Mouse (Mus musculus) liver, embryonic 13.5 days (tissue): Measurements from ENCODE around the gene Vstm2l. TPM values are rescaled to one million over a fixed set of nuclear protein-coding genes. Genes with fewer than 3 reads are reported as not detected.

Experiments
- ATAC-seq: fragments of 200-750 bp; cut with Nextera tagmentation; 2 replicates; pipeline ENCODE4 v1.8.0; 2017; ENCODE audit warnings: low read depth, mild to moderate bottlenecking, moderate number of reproducible peaks, moderate library complexity
- DNase-seq: peaks from one replicate; pipeline ENCODE4 v3.0.0; 2022
- H3K27ac ChIP-seq: fragments of 300-500 bp; sonication (generic); 2 replicates; pipeline ENCODE4 v1.5.1; 2015; ENCODE audit warnings: moderate library complexity, mild to moderate bottlenecking, inconsistent platforms
- H3K27me3 ChIP-seq: fragments of 300-500 bp; sonication (generic); 2 replicates; pipeline ENCODE4 v1.6.1; 2015; ENCODE audit warnings: mild to moderate bottlenecking, inconsistent platforms
- H3K36me3 ChIP-seq: fragments of 300-500 bp; sonication (generic); 2 replicates; pipeline ENCODE4 v1.6.1; 2015; ENCODE audit warnings: mild to moderate bottlenecking, inconsistent platforms
- H3K4me1 ChIP-seq: fragments of 300-500 bp; sonication (generic); replicated peaks from 2 replicates; pipeline ENCODE4 v1.6.1; 2015; ENCODE audit warnings: inconsistent platforms
- H3K4me2 ChIP-seq: fragments of 300-500 bp; sonication (generic); 2 replicates; pipeline ENCODE4 v1.6.1; 2015; ENCODE audit warnings: inconsistent platforms, mild to moderate bottlenecking, moderate library complexity
- H3K4me3 ChIP-seq: fragments of 300-500 bp; sonication (generic); replicated peaks from 2 replicates; pipeline ENCODE4 v1.5.1; 2015; ENCODE audit warnings: mild to moderate bottlenecking, inconsistent platforms
- H3K9ac ChIP-seq: fragments of 300-500 bp; sonication (generic); 2 replicates; pipeline ENCODE4 v1.6.1; 2015; ENCODE audit warnings: mild to moderate bottlenecking, inconsistent platforms
- H3K9me3 ChIP-seq: fragments of 300-500 bp; sonication (generic); replicated peaks from 2 replicates; pipeline ENCODE4 v1.6.1; 2016; ENCODE audit warnings: inconsistent platforms
- WGBS: fragments of 180-500 bp; shearing (Covaris S2); methylation state at CpG from one replicate; pipeline ENCODE4 v1.1.7; 2015; ENCODE audit not compliant: insufficient replicate concordance; 5-methylcytosine and 5-hydroxymethylcytosine counted together
- polyA plus RNA-seq: library from polyadenylated mRNA; unstranded; fragments of >200 nt; fragmentation: Nextera tagmentation; extraction: Ambion mirVana; gene quantifications from 2 replicates; pipeline ENCODE4 v1.2.1, GENCODE M21; 2015

Gene Vstm2l
- polyA plus RNA-seq, 1 experiment from 2014 or later: not detected

DNA sequence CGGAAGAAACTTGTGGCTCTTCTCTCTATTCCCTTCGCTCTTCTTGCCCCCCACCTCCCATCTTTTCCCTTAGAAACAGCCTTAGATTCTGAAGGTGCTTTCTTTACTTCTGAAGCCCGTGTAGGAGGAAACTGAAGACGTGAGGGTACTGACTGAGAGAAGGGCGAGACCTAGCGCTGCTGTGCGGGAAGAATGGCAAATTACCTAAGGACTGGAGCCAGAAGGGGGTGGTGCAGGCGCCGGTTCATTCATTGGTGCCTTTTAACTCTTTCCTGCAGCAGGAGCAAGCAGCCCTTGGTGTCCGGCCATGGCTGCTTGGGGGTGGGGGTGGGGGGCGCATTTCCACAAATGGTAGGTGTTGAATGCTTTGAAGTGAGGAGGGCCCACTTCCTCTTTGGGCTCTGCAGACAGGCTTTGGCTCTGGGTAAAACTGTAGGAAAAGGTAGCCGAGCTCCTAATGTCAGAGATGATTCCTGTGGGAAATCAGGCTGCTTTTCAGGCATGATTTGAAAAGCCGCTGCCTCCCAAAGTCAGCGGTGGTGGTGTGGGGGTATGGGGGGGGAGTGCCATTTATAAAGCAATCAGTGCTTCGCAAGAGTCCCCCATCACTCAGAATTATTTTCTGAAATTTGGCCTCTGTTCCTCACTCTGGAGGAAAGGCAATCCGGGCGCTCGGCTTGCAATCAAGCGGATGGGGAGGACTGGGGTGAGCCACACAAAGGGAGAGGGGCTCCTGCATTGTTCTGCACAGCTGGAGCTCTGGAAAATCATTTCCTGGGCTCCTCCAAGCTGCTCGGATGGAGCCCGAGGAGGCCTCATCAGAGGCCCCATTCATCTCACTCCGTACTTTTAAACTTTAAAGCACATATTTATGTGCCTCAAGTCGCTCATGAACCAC is 60.4 kb downstream of the Vstm2l start:
- 5% methylated on average over 23 of the region's 23 CpGs for WGBS

DNA sequence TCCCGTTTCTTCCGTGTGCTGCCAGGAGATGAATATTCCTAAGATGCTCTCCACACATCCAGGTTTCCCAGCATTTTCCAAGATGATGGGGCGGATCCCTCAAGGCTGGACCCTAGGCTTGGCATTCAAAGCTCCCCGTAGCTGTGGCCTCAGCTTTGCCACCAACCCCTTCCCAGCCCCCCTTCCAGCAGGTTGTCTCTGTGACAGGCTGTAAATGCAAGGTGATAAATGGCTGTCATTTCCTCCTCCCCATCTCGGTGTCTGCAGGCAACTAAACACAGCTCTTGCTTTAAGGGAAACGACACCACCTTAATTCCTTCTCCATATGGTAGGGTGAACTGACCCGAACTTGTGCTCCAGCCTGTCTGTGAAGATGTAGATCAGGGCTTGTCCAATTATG is 61.1 kb downstream of the Vstm2l start:
- Histone ChIP-seq H3K4me3 (no peak overlapping the region), H3K4me1 (no peaks in the 10 kb centered on the region), H3K27ac (no peak overlapping the region), H3K9ac (no peak overlapping the region), H3K27me3 (peaks cover 38% of the 10 kb centered on the region), H3K36me3 (no peaks in the 10 kb centered on the region), H3K4me2 (no peak overlapping the region), H3K9me3 (no peaks in the 10 kb centered on the region)
- DNase-seq (no peak), ATAC-seq (no peak)
- WGBS: 4% methylated on average over 7 of the region's 7 CpGs

More for the DNA sequence above, 60.4 kb downstream of the Vstm2l start:
- Histone ChIP-seq H3K27ac (no peak overlapping the region), H3K4me3 (no peak overlapping the region), H3K27me3 (peaks cover 38% of the 10 kb centered on the region), H3K9ac (no peak overlapping the region), H3K36me3 (no peaks in the 10 kb centered on the region), H3K4me2 (no peak overlapping the region), H3K4me1 (no peaks in the 10 kb centered on the region), H3K9me3 (no peaks in the 10 kb centered on the region)
- no peak for DNase-seq
- ATAC-seq: no peak

DNA sequence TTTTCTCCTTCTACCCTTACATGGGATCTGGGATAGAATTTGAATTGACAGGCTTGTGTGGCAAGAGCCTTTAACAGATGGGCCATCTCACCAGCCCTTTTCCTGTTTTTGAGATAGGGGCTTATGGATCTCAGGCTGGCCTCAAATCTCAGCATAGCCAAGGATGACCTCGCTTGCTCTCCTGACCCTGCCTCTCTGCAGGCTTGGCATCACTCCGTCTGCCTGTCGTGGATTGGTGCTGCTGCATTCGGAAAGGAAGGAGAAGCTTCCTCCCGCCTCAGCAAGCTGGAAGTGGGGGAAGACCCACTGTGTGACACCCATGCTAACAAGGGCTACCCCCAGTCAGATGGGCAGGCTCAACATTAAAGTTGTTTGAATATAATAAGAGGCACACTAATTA is 64.8 kb downstream of the Vstm2l start:
- no peak for DNase-seq
- Histone ChIP-seq H3K9ac (no peak overlapping the region), H3K36me3 (peaks cover 15% of the 10 kb centered on the region; the same call in 1 of the 2 replicates), H3K27me3 (peaks cover 28% of the 10 kb centered on the region), H3K4me1 (no peaks in the 10 kb centered on the region), H3K27ac (no peak overlapping the region), H3K4me2 (no peak overlapping the region), H3K4me3 (no peak overlapping the region), H3K9me3 (no peaks in the 10 kb centered on the region)
- ATAC-seq: no peak
- WGBS: 52% methylated on average over 5 of the region's 5 CpGs

DNA sequence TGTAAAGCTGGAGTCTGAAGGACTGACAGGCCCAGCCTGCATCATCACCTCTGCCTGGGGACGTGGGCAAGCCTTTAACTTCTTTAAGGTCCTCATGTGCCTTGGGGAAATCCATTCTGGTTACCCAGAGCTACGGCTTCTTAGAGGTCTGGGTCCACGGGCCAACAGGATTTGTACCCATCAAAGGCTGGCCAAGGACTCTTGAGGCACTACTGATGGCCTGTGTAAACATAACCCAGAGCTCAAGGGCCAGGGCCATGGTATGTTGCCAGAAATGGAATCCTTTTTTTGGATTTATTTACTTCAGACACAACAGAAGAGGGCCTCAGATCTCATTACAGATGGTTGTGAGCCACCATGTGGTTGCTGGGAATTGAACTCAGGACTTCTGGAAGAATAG is 68.3 kb downstream of the Vstm2l start:
- no peak for DNase-seq
- no peaks in the 10 kb centered on the region for H3K4me1 ChIP-seq
- peaks cover 36% of the 10 kb centered on the region for H3K36me3 ChIP-seq
- no peaks in the 10 kb centered on the region for H3K9me3 ChIP-seq
- H3K9ac ChIP-seq: no peak overlapping the region
- 0 out of 2 replicates have a peak, but pooled peaks cover 1% of the 10 kb centered on the region for H3K27me3 ChIP-seq
- 74% methylated on average over 3 of the region's 3 CpGs for WGBS
- H3K27ac ChIP-seq: no peak overlapping the region
- ATAC-seq: no peak
- H3K4me3 ChIP-seq: no peak overlapping the region
- no peak overlapping the region for H3K4me2 ChIP-seq

DNA sequence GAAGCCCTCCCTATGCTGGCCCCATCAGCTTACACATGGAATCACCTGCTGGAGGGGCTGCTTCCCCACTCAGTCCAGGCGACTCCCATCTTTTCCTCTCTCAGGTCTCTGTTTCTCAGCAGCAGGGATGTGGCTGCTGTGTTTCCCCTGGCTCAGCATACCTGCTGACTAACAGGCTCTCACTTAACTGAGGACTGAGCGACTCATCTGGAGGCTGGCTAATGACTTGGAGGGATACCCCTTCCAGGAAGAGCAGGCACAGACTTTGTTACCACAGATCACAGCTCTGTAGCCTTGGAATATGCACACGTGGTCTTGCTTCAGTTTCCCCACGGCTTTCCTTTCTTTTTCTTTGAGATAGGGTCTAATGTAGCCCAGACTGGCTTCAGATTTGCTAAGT is 68.8 kb downstream of the Vstm2l start:
- H3K4me3 ChIP-seq: no peak overlapping the region
- no peak overlapping the region for H3K4me2 ChIP-seq
- H3K9ac ChIP-seq: no peak overlapping the region
- no peak for DNase-seq
- no peak for ATAC-seq
- peaks cover 38% of the 10 kb centered on the region for H3K36me3 ChIP-seq
- no peaks in the 10 kb centered on the region for H3K27me3 ChIP-seq
- no peak overlapping the region for H3K27ac ChIP-seq
- WGBS: 72% methylated on average over 4 of the region's 4 CpGs
- no peaks in the 10 kb centered on the region for H3K9me3 ChIP-seq
- no peaks in the 10 kb centered on the region for H3K4me1 ChIP-seq

DNA sequence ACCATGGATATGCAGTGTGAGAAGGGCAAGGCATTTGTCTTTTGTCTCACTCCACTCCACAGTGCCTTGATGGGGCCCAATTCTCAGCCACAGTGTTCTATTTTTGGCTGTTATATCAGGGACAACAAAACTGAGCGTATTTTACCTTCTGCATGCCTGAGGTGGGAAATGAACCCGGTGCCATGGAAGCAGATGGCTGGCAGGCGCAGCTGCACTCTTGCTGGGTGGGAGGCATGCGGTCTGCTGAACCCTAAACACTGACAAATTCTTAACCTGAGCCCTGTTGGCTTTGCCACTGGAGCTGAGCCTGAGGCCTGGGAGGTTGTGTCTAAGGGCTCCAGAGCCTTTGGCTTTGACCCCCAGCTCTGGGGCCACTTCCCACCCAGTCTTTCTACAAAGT is 71.2 kb downstream of the Vstm2l start:
- no peak for ATAC-seq

DNA sequence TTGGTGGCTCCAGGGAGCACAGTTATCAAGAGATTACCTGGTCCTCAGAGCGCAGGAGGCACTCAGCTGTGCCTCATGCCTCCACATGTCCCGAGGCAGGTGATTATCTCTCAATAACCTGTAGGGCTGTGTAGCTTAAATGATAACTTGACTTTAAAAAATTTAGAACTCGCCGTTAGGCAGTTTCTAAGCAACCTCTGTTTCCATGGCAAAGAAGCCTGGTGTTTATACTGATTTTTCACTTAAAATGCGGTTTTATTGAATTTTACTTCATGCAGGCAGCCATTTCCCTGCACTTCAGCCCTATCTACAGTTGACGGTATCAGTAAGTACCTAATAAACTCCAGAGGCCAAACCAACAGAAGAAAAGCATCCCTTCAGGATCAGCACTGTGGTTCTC is 71.8 kb downstream of the Vstm2l start:
- no peak for ATAC-seq

More for the DNA sequence above, 71.2 kb downstream of the Vstm2l start:
- H3K27ac ChIP-seq: no peak overlapping the region
- 80% methylated on average over 4 of the region's 4 CpGs for WGBS
- no peak overlapping the region for H3K4me2 ChIP-seq
- H3K9ac ChIP-seq: no peak overlapping the region
- no peaks in the 10 kb centered on the region for H3K9me3 ChIP-seq
- no peaks in the 10 kb centered on the region for H3K27me3 ChIP-seq
- H3K4me3 ChIP-seq: no peak overlapping the region
- no peaks in the 10 kb centered on the region; the same call in 1 of the 2 replicates for H3K4me1 ChIP-seq
- DNase-seq: no peak
- H3K36me3 ChIP-seq: peaks cover 57% of the 10 kb centered on the region

DNA sequence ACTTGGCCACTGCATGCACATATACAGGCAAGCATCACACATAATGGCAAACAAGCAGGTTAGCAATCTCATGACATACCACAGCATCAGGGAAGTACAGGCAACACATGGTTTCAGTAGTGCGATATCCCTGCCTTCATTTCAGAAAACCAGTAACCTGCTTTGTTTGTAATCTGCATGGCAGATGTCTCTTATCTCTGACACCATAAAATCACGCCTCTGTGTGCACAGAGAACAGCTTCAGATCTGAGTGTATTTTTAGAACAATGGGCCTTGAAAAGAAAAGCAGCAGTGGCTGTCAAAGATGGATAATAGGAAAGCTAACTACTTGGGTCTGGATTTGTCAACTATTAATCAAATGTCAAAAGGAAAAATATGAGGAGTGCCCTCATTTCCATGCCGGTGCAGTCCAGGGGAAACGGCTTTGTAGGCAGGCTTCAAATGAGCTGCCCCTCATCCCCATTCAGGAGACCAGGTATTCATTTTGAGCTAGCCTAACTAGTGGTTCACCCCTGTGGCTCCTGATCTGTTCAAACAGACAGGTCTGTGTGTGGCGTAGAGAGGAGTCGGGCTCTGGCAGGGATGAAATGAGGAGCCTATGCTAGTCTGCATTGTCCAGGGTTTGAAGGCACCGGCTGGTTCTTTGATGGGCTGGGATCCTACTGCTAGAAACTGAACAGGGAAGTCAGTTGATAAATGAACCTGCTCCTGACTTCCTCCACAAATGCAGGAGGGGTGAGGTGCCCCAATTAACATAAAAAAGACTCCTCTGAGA is 74.2 kb downstream of the Vstm2l start:
- ATAC-seq (no peak), DNase-seq (no peak)
- Histone ChIP-seq H3K27me3 (no peaks in the 10 kb centered on the region), H3K4me3 (no peak overlapping the region), H3K9me3 (no peaks in the 10 kb centered on the region), H3K4me1 (no peaks in the 10 kb centered on the region; the same call in 1 of the 2 replicates), H3K27ac (no peak overlapping the region), H3K4me2 (no peak overlapping the region), H3K36me3 (peaks cover 72% of the 10 kb centered on the region), H3K9ac (no peak overlapping the region)
- WGBS: 67% methylated on average over 7 of the region's 7 CpGs

More for the DNA sequence above, 71.8 kb downstream of the Vstm2l start:
- H3K4me2 ChIP-seq: no peak overlapping the region
- H3K27ac ChIP-seq: no peak overlapping the region
- no peak for DNase-seq
- WGBS: 67% methylated on average over 6 of the region's 6 CpGs
- no peaks in the 10 kb centered on the region for H3K9me3 ChIP-seq
- no peaks in the 10 kb centered on the region for H3K27me3 ChIP-seq
- H3K4me1 ChIP-seq: no peaks in the 10 kb centered on the region; the same call in 1 of the 2 replicates
- H3K36me3 ChIP-seq: peaks cover 58% of the 10 kb centered on the region
- H3K4me3 ChIP-seq: no peak overlapping the region
- H3K9ac ChIP-seq: no peak overlapping the region

DNA sequence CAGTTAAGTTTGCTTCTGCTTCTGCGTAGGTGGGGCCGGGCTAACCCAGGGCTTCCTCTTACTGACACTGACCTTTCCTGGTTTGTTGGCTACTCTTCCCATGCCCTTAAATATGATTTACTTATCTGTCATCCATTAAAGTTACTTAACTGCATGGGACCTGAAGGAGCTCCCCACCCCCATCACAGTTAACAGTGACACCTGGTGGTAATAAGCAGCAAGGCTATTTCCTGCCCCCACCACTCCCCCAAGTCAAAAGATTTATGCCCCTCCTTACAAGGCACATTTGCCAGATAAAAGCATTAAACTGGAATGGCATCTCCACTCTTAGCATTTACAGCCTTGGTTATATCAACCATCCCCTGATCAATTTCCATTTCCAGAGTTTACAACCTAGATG is 75.5 kb downstream of the Vstm2l start:
- no peak overlapping the region for H3K4me3 ChIP-seq
- peaks cover 85% of the 10 kb centered on the region for H3K36me3 ChIP-seq
- H3K9ac ChIP-seq: no peak overlapping the region
- no peak overlapping the region for H3K27ac ChIP-seq
- no peaks in the 10 kb centered on the region for H3K27me3 ChIP-seq
- H3K4me2 ChIP-seq: no peak overlapping the region
- H3K4me1 ChIP-seq: no peaks in the 10 kb centered on the region; the same call in 1 of the 2 replicates
- WGBS: 95% methylated on average over 2 of the region's 2 CpGs
- DNase-seq: no peak
- H3K9me3 ChIP-seq: no peaks in the 10 kb centered on the region
- ATAC-seq: no peak

DNA sequence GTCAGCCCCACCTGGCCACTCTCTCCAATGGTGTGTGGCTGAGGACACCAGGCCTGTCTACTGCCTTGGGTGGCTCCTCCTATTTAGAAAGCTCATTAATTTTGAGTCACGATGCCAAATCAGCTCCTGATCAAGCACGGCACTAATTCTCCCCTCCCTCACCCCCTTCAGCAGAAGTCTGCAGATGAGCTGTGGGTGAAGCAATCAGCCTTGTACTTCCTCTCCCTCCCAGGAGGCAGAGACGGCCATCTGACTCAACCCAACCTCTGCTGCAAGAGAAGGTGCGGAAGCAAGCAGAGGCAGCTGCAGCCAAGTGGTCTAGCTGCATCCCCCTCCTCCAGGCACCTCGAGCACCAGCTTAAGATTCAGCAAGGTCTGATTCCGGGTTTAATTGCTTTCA is 76.6 kb downstream of the Vstm2l start:
- Histone ChIP-seq H3K27ac (no peak overlapping the region), H3K27me3 (no peaks in the 10 kb centered on the region), H3K9me3 (no peaks in the 10 kb centered on the region), H3K4me2 (no peak overlapping the region), H3K36me3 (peaks cover 86% of the 10 kb centered on the region), H3K9ac (no peak overlapping the region), H3K4me3 (no peak overlapping the region), H3K4me1 (no peaks in the 10 kb centered on the region; the same call in 1 of the 2 replicates)
- no peak for DNase-seq
- 46% methylated on average over 6 of the region's 6 CpGs for WGBS
- no peak for ATAC-seq

DNA sequence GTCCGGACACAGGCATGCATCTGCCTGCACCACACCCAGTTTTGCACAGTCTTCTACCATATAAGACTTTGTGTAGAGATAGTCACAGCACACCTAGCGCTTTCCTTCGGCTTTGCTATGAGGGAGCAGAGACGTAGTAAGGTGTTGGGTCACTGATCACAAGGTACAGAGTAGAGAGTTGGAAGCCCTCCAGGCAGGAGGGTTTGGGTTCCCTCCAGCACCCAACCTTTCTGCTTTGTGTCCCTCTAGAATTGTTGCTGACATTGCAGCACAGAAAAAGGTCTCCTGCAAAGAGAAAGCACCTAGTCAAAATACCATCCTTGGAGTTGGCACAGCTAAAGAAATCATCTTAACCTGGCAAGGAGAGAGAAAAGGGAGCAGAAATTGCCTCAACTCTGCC is 78.0 kb downstream of the Vstm2l start:
- H3K9me3 ChIP-seq: no peaks in the 10 kb centered on the region
- no peak overlapping the region for H3K4me2 ChIP-seq
- ATAC-seq (no peak), DNase-seq (no peak)
- H3K36me3 ChIP-seq: peaks cover 88% of the 10 kb centered on the region
- no peaks in the 10 kb centered on the region; the same call in 1 of the 2 replicates for H3K4me1 ChIP-seq
- H3K4me3 ChIP-seq: no peak overlapping the region
- H3K27ac ChIP-seq: no peak overlapping the region
- H3K9ac ChIP-seq: no peak overlapping the region
- WGBS: 85% methylated on average over 4 of the region's 4 CpGs
- no peaks in the 10 kb centered on the region for H3K27me3 ChIP-seq
